Mouse (Mus musculus) left cerebral cortex, postnatal 14 days (tissue): ENCODE measurements around the gene Pfkp. TPM values are rescaled to one million over a fixed set of nuclear protein-coding genes. Genes with fewer than 3 reads are reported as not detected.

Experiments
- DNase-seq, 2 experiments: peaks; one replicate each; pipeline ENCODE4 v3.0.0; 2021 to 2022; ENCODE audit warnings: low spot score in 2 of 2, mixed read lengths in 1 of 2
- intact Hi-C: fragments of 180-260 bp; cut with DNase I; formaldehyde crosslinking; loops from one replicate; pipeline ENCODE4 v1.15.1; 2025
- total RNA-seq, 2 experiments: library from RNA; stranded (reverse); gene quantifications; 2 replicates each; pipeline ENCODE4 v1.2.3; 2021

Pfkp gene
- total RNA-seq, 2 experiments from 2014 or later = 260 to 273 TPM

GRCm38 (mm10) chr13:6638976-6639375, 9.6 kb downstream of the Pfkp start:
- no peak for DNase-seq

DNA sequence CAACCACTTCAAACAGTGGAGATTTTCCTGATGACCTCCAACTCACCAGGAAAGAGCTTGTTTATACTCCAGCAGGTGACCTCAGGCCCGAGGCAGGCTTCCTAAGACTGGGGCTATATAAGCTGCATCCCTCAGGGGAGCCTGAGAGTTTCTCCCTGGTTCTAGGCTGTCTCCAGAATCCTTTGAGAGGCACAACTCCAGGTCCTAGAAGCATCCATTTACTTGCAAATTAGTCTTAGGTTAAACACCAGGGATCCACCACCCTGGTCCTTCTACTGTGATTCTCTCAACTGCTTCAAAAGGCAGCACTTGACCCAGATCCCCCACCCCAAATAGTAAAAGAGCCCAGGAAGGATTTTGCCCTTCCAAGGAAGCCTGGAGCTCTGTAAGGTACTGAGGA, 10.2 kb downstream of the Pfkp start:
- intact Hi-C loops = no loop called here
- DNase-seq = no peak

More at GRCm38 (mm10) chr13:6638976-6639375, 9.6 kb downstream of the Pfkp start:
- intact Hi-C loops = no loop called here

DNA sequence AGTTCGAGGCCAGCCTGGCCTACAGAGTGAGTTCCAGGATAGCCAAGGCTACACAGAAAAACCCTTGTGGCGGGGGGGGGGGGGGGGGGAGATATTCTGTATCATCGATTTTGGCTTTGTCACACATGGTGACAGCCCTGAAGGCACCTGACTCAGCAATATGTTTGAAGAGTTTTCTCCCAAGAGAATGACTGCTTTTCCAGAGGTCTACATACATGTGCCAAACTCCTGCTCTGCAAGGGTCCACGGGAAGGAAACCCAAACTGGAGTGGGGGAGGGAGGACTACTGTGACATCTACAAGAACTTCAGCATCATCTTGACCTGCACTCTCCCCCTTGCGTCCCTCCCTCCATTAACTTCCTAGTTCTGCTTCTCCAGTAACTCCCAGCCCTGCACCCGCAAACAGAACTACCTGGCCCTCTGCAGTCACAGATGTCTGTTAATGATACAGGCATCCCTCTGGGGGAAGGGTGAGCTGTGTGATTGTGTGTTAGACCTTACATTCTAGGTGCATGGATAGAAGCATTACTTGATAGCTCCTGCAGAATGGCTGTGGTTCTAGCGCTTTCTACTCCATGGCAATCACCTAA, 10.9 kb downstream of the Pfkp start:
- DNase-seq = no peak
- intact Hi-C loops = no loop called here

GRCm38 (mm10) chr13:6636976-6637375, 11.6 kb downstream of the Pfkp start:
- intact Hi-C loops = no loop called here

GRCm38 (mm10) chr13:6636520-6636919, 12.1 kb downstream of the Pfkp start:
- intact Hi-C loops = no loop called here
- DNase-seq = no peak

More at GRCm38 (mm10) chr13:6636976-6637375, 11.6 kb downstream of the Pfkp start:
- no peak for DNase-seq

- no peak for DNase-seq
- intact Hi-C loops = no loop called here
Measured at GRCm38 (mm10) chr13:6635138-6636076, 13.2 kb downstream of the Pfkp start.

- intact Hi-C loops = no loop called here
- DNase-seq = no peak
Measured at GRCm38 (mm10) chr13:6634063-6634462, 14.5 kb downstream of the Pfkp start.

DNA sequence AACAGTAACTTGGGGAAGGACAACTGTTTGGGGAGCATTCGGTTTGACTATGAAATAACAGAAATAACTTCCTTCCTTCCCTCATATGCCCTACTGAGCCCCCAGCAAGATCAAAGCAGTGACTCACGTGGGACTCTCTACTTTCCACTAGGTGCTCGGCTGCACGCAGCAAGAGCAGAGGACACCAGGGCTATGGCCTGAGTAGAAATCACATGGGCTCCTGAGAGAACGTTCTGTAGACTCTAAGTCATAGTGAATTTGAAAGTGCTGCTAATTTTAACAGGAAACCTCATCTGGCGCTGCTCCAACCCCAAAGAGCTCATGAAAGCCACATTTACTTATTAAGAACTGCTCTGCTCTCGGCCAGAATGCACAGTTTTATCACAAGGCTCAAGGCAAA, 15.1 kb downstream of the Pfkp start:
- intact Hi-C loops = no loop called here
- DNase-seq = peak; percentile 54 to 63

DNA sequence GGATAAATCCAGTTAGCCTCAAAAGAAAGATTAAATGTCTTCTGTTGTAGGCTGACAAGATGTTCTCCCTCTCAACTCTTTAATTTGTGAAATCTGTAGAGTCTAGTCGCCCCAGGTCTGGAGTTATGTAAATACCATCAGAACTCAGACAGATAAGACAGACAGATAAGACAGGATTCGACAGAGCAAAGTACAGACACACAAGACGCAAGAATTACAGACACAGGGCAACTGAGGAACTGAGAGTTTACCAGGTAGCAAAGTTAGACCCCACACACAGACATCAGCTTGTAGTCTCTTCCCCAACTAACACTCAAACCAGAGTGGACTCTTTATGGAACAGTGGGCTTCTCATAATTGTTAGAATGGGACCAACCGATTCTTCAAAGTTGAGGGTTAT, 15.6 kb downstream of the Pfkp start:
- intact Hi-C loops = no loop called here
- DNase-seq = no peak

- intact Hi-C loops = no loop called here
Measured at GRCm38 (mm10) chr13:6632513-6632912, 16.1 kb downstream of the Pfkp start.

GRCm38 (mm10) chr13:6631772-6632510, 16.6 kb downstream of the Pfkp start:
- DNase-seq = no peak
- intact Hi-C loops = no loop called here

More at GRCm38 (mm10) chr13:6632513-6632912, 16.1 kb downstream of the Pfkp start:
- no peak for DNase-seq

DNA sequence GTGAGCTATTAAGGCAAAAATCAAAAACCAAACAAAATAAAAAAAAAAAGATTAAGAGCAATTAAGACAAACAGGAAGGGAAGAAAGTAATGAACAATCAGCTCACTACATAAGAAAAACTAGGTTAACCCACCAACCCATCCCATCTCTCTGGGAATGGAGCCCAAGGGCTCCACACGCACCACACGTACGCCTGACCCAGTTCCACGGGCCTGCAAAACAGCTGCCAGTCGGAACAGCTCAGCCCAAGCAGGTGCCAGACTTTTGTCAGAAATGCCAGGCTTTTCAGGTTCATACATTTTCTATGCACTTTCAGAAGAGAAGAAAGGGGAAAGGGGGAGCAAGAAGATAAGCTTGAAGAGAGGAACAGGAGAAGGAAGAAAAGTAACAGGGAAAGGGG, 17.9 kb downstream of the Pfkp start:
- DNase-seq = peak; percentile 33 to 43
- intact Hi-C loops = no loop called here

GRCm38 (mm10) chr13:6629927-6630326, 18.6 kb downstream of the Pfkp start:
- intact Hi-C loops = no loop called here
- no peak for DNase-seq

GRCm38 (mm10) chr13:6628998-6629764, 19.4 kb downstream of the Pfkp start:
- DNase-seq = no peak
- intact Hi-C loops = no loop called here

DNA sequence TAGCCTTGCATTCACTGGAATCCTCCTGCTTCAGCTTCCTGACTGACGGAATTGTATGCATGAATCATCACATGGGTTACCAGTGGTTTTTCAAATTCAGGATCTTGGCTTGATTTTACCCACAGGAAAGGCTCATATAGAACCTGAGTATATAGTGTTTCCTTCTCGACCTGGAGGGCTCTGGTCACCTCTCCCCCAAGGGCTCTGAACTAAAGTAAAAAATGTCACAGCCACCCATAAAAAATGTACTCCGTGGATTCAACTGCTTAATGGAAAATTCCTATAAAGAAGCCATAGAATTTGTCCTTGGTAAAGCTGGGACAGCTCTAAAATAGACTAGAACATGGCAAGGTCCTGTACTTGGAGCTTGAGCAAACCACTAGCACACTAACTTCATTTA, 20.3 kb downstream of the Pfkp start:
- no peak for DNase-seq
- intact Hi-C loops = no loop called here

- no peak for DNase-seq
- intact Hi-C loops = no loop called here
Measured at GRCm38 (mm10) chr13:6627352-6627751, 21.2 kb downstream of the Pfkp start.

DNA sequence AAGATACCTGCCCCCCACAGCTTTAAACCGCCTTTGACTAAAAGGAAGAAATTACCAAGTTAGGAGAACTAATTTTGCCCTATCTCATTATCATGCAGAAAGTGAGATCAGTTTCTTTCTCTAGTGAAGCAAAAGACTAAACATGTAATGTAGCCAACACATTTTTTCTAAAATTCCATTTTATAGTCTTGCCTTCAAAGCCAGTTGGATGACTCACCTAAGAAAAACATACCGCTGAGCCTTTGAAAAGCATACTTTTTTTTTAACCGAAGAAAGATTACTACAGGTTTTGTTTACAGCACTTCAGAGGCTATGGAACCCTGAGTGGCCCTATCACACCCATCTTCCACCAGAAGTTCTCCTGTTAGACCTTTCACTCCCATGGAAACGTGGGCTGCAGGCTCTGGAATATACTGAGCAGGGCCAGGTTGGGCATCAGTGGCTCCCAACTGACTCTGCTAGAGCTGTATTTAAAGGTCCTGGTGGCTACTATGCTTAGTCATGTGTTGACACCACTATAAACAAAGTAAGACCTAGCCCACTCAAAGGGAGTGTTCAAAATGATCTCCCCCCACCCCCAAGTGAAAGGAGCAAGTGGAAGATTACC, 22.0 kb downstream of the Pfkp start:
- intact Hi-C loops = no loop called here
- DNase-seq = no peak

GRCm38 (mm10) chr13:6625942-6626341, 22.6 kb downstream of the Pfkp start:
- no peak for DNase-seq
- intact Hi-C loops = no loop called here

DNA sequence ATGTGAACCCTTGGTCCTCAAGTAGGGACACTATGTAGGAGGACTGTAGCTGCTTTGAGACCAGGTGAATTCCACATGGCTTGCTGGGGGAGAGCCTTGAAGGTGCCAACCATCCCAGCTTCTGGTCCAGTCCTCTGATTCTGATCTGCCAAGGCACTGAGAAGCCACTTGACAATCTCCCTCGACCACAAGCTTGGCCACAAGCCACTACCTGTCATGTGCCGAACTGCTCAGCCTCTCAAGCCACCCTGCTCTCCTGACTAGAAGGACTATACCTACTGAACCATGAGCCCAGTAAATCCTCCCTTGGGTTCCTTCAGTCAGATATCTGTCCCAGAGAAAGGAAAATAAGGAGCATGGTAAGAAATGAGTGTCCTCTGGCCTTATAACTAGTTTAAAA, 24.0 kb downstream of the Pfkp start:
- no peak for DNase-seq
- intact Hi-C loops = no loop called here
